Mouse (Mus musculus) embryonic facial prominence, embryonic 13.5 days (tissue): ENCODE measurements at regions not wholly inside any gene's neighbourhood (a gene's known extent, or its start where the extent isn't known, plus 50 kb on each side); places are given as distances from the start of the nearest gene placed in this dataset.

Experiments used
- ATAC-seq: fragments of 200-750 bp; cut with Nextera tagmentation; 2 replicates; pipeline ENCODE4 v1.8.0; 2017; ENCODE audit warnings: low read depth; ENCODE audit not compliant: insufficient number of reproducible peaks, insufficient read depth, low FRiP score, low TSS enrichment
- H3K27ac ChIP-seq: fragments of 300-500 bp; sonication (generic); 2 replicates; pipeline ENCODE4 v1.5.1; 2015; ENCODE audit warnings: moderate library complexity, mild to moderate bottlenecking, inconsistent platforms
- H3K27me3 ChIP-seq: fragments of 300-500 bp; sonication (generic); 2 replicates; pipeline ENCODE4 v1.6.1; 2015; ENCODE audit warnings: mild to moderate bottlenecking, inconsistent platforms
- H3K36me3 ChIP-seq: fragments of 300-500 bp; sonication (generic); 2 replicates; pipeline ENCODE4 v1.6.1; 2015; ENCODE audit warnings: mild to moderate bottlenecking, inconsistent platforms
- H3K4me1 ChIP-seq: fragments of 300-500 bp; sonication (generic); 2 replicates; pipeline ENCODE4 v1.6.1; 2015; ENCODE audit warnings: inconsistent platforms
- H3K4me2 ChIP-seq: fragments of 300-500 bp; sonication (generic); 2 replicates; pipeline ENCODE4 v1.6.1; 2015; ENCODE audit warnings: moderate library complexity, mild to moderate bottlenecking, inconsistent platforms
- H3K4me3 ChIP-seq: fragments of 300-500 bp; sonication (generic); 2 replicates; pipeline ENCODE4 v1.5.1; 2015; ENCODE audit warnings: mild to moderate bottlenecking, inconsistent platforms
- H3K9ac ChIP-seq: fragments of 300-500 bp; sonication (generic); 2 replicates; pipeline ENCODE4 v1.6.1; 2015; ENCODE audit warnings: mild to moderate bottlenecking, inconsistent platforms
- H3K9me3 ChIP-seq: fragments of 300-500 bp; sonication (generic); 2 replicates; pipeline ENCODE4 v1.6.1; 2016; ENCODE audit warnings: inconsistent platforms
- WGBS: fragments of 180-500 bp; shearing (Covaris S2); methylation state at CpG from one replicate; pipeline ENCODE4 v1.1.7; 2015; ENCODE audit warnings: mixed read lengths; 5-methylcytosine and 5-hydroxymethylcytosine counted together

GRCm38 (mm10) chr11:110814732-110815131 lies 153.1 kb upstream of the Kcnj16 start:
- WGBS = 90% methylated on average over 9 of the region's 9 CpGs
- H3K36me3 ChIP-seq = no peaks in the 10 kb centered on the region
- no peak overlapping the region for H3K4me2 ChIP-seq
- no peaks in the 10 kb centered on the region for H3K9me3 ChIP-seq
- H3K9ac ChIP-seq = no peak overlapping the region
- no peak overlapping the region for H3K27ac ChIP-seq
- ATAC-seq = no peak
- no peaks in the 10 kb centered on the region for H3K27me3 ChIP-seq
- H3K4me1 ChIP-seq = no peaks in the 10 kb centered on the region
- H3K4me3 ChIP-seq = no peak overlapping the region

- Histone ChIP-seq H3K9me3 (no peaks in the 10 kb centered on the region), H3K27me3 (no peaks in the 10 kb centered on the region), H3K27ac (no peak overlapping the region), H3K36me3 (no peaks in the 10 kb centered on the region), H3K4me3 (no peak overlapping the region), H3K4me1 (no peaks in the 10 kb centered on the region), H3K9ac (no peak overlapping the region), H3K4me2 (no peak overlapping the region)
- ATAC-seq = no peak
- WGBS = 87% methylated on average over 7 of the region's 7 CpGs
These were observed 152.6 kb upstream of the Kcnj16 start for GRCm38 (mm10) chr11:110815206-110815605.

GRCm38 (mm10) chr11:110828584-110828983 lies 139.2 kb upstream of the Kcnj16 start:
- Histone ChIP-seq H3K4me3 (no peak overlapping the region), H3K27ac (no peak overlapping the region), H3K36me3 (no peaks in the 10 kb centered on the region), H3K27me3 (no peaks in the 10 kb centered on the region), H3K4me1 (peaks cover 14% of the 10 kb centered on the region), H3K9ac (no peak overlapping the region), H3K4me2 (no peak overlapping the region), H3K9me3 (no peaks in the 10 kb centered on the region)
- no peak for ATAC-seq
- WGBS = 36% methylated on average over 5 of the region's 5 CpGs

GRCm38 (mm10) chr11:110836688-110837087 lies 131.1 kb upstream of the Kcnj16 start:
- 84% methylated on average over 4 of the region's 4 CpGs for WGBS
- H3K9ac ChIP-seq = no peak overlapping the region

GRCm38 (mm10) chr11:110839316-110839715 lies 128.5 kb upstream of the Kcnj16 start:
- no peak overlapping the region for H3K4me2 ChIP-seq
- H3K27ac ChIP-seq = no peak overlapping the region
- no peaks in the 10 kb centered on the region for H3K36me3 ChIP-seq
- peaks cover 2% of the 10 kb centered on the region; the same call in 1 of the 2 replicates for H3K4me1 ChIP-seq
- H3K9me3 ChIP-seq = no peaks in the 10 kb centered on the region
- no peak overlapping the region for H3K9ac ChIP-seq
- ATAC-seq = no peak
- H3K27me3 ChIP-seq = no peaks in the 10 kb centered on the region
- 91% methylated on average over 7 of the region's 7 CpGs for WGBS
- H3K4me3 ChIP-seq = no peak overlapping the region

More at GRCm38 (mm10) chr11:110836688-110837087, 131.1 kb upstream of the Kcnj16 start:
- Histone ChIP-seq H3K9me3 (no peaks in the 10 kb centered on the region), H3K27me3 (no peaks in the 10 kb centered on the region), H3K4me1 (peaks cover 4% of the 10 kb centered on the region; the same call in 1 of the 2 replicates), H3K4me2 (no peak overlapping the region), H3K4me3 (no peak overlapping the region), H3K27ac (no peak overlapping the region), H3K36me3 (no peaks in the 10 kb centered on the region)
- no peak for ATAC-seq

GRCm38 (mm10) chr11:110868319-110868718 lies 99.5 kb upstream of the Kcnj16 start:
- H3K4me3 ChIP-seq = no peak overlapping the region
- no peak overlapping the region for H3K4me2 ChIP-seq
- no peaks in the 10 kb centered on the region for H3K9me3 ChIP-seq
- no peaks in the 10 kb centered on the region for H3K27me3 ChIP-seq
- H3K27ac ChIP-seq = no peak overlapping the region
- H3K9ac ChIP-seq = no peak overlapping the region
- 84% methylated on average over 3 of the region's 3 CpGs for WGBS
- no peaks in the 10 kb centered on the region for H3K36me3 ChIP-seq
- peaks cover 5% of the 10 kb centered on the region; the same call in 1 of the 2 replicates for H3K4me1 ChIP-seq
- ATAC-seq = no peak

GRCm38 (mm10) chr11:110870133-110870532 lies 97.7 kb upstream of the Kcnj16 start:
- no peaks in the 10 kb centered on the region for H3K36me3 ChIP-seq
- H3K9ac ChIP-seq = no peak overlapping the region
- no peak for ATAC-seq
- H3K27me3 ChIP-seq = no peaks in the 10 kb centered on the region
- 90% methylated on average over 2 of the region's 2 CpGs for WGBS
- no peak overlapping the region for H3K4me2 ChIP-seq
- no peak overlapping the region for H3K4me3 ChIP-seq
- no peak overlapping the region for H3K27ac ChIP-seq
- no peaks in the 10 kb centered on the region for H3K9me3 ChIP-seq
- H3K4me1 ChIP-seq = no peaks in the 10 kb centered on the region

- Histone ChIP-seq H3K27ac (no peak overlapping the region), H3K27me3 (no peaks in the 10 kb centered on the region), H3K36me3 (no peaks in the 10 kb centered on the region), H3K4me2 (no peak overlapping the region), H3K9ac (no peak overlapping the region), H3K9me3 (no peaks in the 10 kb centered on the region; the same call in 1 of the 2 replicates), H3K4me3 (no peak overlapping the region), H3K4me1 (no peaks in the 10 kb centered on the region)
- whole genome bisulfite sequencing = 79% methylated on average over 7 of the region's 7 CpGs
- ATAC-seq = no peak
These were observed 93.2 kb upstream of the Kcnj16 start for GRCm38 (mm10) chr11:110874626-110875025.

GRCm38 (mm10) chr11:110880971-110881370 lies 86.9 kb upstream of the Kcnj16 start:
- no peaks in the 10 kb centered on the region for H3K36me3 ChIP-seq
- H3K4me1 ChIP-seq = no peaks in the 10 kb centered on the region
- no peak overlapping the region for H3K4me2 ChIP-seq
- no peak overlapping the region for H3K27ac ChIP-seq
- no peak overlapping the region for H3K4me3 ChIP-seq
- no peak for ATAC-seq
- H3K9ac ChIP-seq = no peak overlapping the region
- H3K9me3 ChIP-seq = no peaks in the 10 kb centered on the region; the same call in 1 of the 2 replicates
- no peaks in the 10 kb centered on the region for H3K27me3 ChIP-seq
- 52% methylated on average over 9 of the region's 9 CpGs for WGBS

GRCm38 (mm10) chr11:110889354-110890151 lies 78.3 kb upstream of the Kcnj16 start:
- Histone ChIP-seq H3K9me3 (no peaks in the 10 kb centered on the region), H3K9ac (no peak overlapping the region), H3K36me3 (no peaks in the 10 kb centered on the region), H3K4me1 (no peaks in the 10 kb centered on the region), H3K27me3 (no peaks in the 10 kb centered on the region), H3K27ac (no peak overlapping the region), H3K4me2 (no peak overlapping the region), H3K4me3 (no peak overlapping the region)
- no peak for ATAC-seq
- WGBS = 85% methylated on average over 3 of the region's 3 CpGs

- no peaks in the 10 kb centered on the region for H3K4me1 ChIP-seq
- H3K36me3 ChIP-seq = no peaks in the 10 kb centered on the region
- no peak overlapping the region for H3K4me3 ChIP-seq
- no peak for ATAC-seq
- no peak overlapping the region for H3K9ac ChIP-seq
- no peaks in the 10 kb centered on the region for H3K9me3 ChIP-seq
- no peak overlapping the region for H3K27ac ChIP-seq
- no peak overlapping the region for H3K4me2 ChIP-seq
- H3K27me3 ChIP-seq = no peaks in the 10 kb centered on the region
- 58% methylated on average over 3 of the region's 3 CpGs for WGBS
These were observed 77.4 kb upstream of the Kcnj16 start for GRCm38 (mm10) chr11:110890411-110890810.

- no peaks in the 10 kb centered on the region for H3K27me3 ChIP-seq
- H3K27ac ChIP-seq = no peak overlapping the region
- H3K4me3 ChIP-seq = no peak overlapping the region
- H3K9ac ChIP-seq = no peak overlapping the region
- H3K36me3 ChIP-seq = no peaks in the 10 kb centered on the region
- H3K9me3 ChIP-seq = no peaks in the 10 kb centered on the region
- ATAC-seq = no peak
- no peak overlapping the region for H3K4me2 ChIP-seq
- no peaks in the 10 kb centered on the region for H3K4me1 ChIP-seq
- WGBS = 69% methylated on average over 6 of the region's 6 CpGs
These were observed 64.9 kb upstream of the Kcnj16 start for GRCm38 (mm10) chr11:110902918-110903317.
